Mouse (Mus musculus): ENCODE data around the gene Chdh.

Chdh gene

DNA sequence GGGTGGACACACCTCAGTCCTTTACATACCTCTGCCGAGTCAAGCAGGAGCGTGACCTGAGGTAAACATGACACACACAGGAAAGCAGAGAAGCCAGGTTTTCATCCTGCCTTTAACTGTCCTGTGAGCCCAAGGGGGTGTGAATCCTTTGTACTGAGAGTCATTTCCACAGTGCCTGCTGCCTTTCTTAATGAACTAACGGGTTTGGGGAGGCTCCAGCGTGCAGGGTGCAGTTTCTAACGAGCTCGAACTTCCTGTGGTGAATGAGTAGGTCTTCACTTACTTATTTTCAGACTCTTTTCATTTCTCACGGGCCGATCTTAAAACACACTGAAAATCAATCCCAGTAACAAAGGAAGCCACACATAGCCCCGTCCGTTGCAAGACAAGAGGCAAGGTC lies 5.7 kb downstream of the Chdh start:
- no peak for DNase-seq

DNA sequence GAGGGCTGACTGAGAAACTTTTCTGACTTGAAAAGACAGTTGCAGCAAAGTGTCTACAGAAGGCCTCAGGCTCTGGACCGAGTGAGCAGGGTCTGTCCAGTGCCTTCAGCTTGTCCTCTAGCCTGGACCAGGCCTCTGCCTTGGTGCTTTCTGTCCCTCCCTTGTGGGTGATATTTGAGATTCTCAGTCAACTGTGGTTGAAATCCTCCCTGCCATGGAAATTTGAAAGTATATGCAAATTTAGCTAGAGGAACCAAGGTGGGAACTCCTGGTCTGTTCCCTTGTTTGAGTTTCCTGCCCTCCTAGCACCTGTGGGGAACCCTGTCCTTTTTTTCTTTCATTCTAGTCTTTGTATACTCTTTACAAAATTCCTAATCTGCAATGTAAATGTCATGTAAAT lies 6.2 kb downstream of the Chdh start:
- no peak for DNase-seq

DNA sequence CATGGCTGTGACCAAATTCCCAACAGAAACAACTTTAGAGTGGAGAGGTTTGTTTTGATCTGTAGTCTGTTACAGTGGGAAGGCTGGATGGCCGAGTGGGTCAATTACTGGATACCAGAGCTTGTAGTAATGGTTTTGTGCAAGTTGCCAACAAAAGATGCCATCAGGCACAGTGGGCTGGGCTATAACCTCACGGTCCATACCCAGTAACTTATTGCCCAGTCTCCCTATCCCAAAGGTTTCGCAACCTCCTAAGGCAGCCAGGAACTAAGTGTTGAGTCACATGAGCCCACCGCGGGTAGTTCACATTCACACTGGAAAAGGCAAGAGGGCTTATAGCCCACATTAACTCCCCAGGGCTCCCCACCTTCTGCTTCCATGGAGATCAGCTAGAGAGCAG lies 7.8 kb downstream of the Chdh start:
- DNase-seq = no peak

DNA sequence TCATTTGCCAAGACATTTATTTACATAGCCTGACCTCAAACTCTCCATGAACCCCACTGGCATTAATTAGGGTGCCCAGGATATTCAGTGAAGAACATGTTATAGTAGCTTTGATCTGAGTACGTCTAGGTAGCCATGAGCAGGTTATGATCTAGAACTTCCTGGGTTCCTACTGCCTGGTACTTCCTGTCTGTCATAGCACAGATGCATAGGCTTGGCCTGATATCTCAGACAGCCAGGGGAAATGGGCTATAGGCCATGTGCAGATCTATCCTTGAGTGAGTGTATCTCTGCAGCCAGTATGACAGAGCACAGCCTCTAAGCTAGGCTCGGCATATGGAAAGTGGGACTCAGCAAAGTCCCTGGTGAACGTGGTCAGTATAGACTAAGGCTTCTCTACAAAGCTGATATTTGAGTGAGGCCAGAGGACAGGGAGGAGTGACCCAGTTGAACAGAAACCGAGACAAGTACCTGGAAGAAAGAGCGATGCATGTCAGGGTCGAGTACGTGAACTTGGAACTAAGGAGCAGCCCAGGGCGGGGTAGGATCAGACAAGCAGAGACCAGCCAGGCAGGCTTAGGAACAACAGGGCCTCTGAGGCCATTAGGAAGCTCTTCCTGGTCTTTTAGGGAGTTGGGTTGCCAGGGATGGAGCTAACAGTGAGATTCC lies 9.1 kb downstream of the Chdh start:
- peak; percentile 77 for DNase-seq

DNA sequence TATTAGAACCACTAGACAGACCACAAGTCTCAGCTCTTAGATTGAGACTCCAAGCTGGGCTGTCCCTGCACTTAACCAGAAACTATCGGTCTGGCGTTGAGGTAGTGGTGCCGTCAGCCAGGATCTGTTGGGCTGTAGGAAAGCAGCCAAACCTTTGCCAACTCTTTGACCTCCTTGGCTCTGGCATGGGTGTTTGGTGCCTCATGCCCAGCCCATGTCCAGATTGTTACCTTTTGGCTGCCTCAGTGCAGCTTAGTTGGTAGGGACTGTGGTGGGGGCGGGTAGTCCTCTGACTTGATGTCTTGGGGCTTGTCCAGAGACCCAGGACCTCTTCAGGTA lies 9.6 kb downstream of the Chdh start:
- peak; percentile 76 for DNase-seq

DNA sequence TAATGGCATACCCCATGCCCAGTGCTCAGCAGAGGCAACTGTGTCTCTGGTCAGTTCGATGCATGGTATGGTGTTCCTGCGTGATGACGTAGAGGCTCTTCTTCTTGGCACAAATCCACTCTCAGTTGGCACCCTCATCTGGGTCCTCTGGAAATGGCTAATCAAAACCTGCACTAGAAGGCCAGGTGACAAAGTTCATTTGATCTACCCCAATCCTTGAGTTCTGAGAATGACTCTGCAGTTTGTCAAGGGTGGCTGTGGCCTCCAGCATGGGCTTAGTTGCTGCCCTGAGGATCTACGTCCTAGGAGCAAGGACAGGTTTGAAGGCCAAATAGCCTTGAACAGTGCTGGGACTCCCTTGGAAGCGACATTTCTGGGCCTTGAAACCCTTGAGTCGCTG lies 10.0 kb downstream of the Chdh start:
- peak; percentile 85 for DNase-seq

DNA sequence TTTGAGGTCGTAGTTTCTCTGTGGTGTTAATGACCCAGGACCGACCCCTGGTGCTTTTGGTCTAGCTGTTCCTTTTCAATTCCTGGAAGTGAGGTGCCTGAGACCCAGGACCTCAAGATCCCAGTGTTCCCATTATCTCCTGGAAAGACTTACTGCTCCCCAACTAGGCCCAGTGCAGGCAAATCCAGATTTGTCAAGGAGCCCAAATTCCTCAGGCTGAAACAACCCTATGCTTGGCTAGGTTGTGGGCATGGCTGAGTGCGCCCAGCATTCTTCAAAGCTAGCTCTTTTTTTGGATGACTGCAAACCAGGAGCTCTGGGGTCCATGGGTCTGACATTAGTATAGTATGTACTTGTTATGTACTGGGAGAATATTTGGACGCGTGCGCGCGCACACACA lies 10.6 kb downstream of the Chdh start:
- DNase-seq = peak; percentile 90

DNA sequence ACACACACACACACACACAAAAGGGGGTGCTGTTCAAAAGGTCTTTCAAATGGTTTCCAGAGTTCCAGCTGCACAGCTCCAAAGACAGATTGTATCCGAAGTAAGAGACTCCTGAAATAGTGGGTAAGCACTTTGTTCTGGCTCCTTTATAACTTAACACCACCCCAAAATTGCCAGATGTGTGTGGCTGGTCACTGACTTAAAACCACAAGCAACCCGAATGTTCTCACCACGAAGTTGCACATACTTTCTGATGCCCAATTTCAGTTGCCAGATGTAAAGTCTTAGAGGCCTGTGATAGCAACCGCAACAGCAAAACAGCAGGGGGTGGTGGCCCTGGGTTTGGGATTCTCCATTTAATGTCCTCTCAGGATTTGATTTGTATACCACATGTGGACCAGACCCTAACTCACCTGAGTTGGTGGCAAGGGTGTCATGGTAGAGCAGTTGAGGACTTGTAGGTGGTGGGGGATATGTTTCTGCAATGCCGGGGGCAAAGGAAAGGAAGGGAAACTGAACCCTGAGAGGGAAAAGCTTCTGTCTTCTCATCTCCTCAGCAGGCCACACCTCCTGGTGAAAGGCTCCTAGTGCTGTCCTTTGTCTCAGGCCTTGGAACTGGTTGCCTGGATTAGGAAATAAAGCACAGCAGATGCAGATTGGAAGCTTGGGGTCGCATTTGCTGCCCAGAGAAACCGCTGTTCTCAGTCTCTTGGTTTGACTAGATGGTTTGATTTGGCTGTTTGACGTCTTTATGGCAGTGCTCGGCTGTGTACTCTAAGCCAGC lies 11.2 kb downstream of the Chdh start:
- no peak for DNase-seq

DNA sequence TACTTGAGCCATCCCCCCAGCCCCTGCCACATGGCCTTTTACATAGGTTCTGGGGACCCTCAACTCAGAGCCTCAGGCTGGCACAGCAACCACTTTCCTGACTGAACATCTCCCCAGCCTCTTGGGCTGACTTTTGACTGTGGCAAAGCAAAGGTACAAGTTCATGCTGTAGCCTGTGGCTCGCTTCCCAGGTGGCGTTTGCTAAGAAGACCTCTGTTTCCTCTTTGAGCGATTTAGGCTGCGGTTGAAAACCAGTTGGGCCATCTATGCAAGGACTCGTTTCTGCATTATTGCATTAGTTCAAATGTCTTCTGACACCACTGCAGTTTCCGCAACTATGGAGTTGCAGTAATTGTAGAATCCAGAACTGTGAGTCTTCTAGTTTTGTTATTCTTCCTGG lies 13.6 kb downstream of the Chdh start:
- no peak for DNase-seq

DNA sequence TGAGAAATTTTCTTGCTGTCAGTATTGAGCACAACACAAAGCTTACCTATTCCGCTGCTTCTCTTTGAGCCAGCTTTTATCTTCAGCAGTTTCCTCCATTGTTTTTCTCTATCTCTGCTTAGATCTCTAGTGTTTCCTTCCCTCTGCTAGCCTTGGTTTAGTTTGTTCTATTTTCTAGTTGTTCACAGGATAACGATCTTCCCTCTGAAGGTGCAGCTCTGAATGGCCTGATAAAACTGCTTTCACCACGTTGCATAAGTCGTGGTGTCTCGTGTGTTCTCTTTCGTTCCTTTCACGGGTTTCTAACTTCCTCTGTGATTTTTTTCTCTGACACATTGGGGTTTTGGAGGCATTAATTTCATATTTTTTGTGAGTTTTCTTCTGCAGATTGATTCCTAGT lies 15.6 kb downstream of the Chdh start:
- no peak for DNase-seq

DNA sequence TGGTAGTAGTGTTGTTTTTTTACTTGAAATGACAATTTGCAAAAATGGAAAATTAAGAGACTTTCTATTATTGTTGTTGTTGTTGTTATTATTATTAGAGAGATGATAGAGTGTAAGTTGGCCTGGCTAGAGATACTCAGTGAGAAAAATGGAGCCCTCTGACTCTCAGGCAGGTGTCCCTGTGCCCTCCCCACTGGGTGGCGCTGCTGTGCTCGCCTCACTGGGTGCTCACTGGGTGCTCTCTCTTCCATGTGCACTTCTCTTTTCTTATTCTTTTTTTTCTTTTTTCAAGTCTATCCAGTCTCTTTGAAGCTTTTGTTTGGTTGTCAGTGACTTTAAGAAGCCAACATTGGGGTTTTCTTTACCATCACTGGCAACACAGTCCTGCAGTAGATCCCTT lies 18.6 kb downstream of the Chdh start:
- no peak for DNase-seq

DNA sequence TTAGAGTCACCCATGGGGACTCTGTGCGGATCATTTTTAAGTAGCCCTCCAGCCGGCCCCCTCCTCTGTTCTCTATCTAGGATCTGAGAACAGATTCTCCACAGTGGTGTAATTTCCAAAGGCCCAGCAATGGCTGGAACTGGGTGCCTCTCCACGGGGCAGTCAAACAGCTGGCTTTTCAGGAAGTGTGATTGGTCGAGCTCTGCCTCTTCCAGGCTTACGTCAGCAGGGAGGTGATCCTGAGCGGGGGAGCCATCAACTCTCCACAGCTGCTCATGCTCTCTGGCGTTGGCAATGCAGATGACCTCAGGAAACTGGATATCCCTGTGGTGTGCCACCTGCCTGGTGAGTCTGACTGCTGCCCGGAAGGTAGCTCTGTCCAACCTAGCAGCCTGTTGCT lies 24.6 kb downstream of the Chdh start:
- DNase-seq = no peak

DNA sequence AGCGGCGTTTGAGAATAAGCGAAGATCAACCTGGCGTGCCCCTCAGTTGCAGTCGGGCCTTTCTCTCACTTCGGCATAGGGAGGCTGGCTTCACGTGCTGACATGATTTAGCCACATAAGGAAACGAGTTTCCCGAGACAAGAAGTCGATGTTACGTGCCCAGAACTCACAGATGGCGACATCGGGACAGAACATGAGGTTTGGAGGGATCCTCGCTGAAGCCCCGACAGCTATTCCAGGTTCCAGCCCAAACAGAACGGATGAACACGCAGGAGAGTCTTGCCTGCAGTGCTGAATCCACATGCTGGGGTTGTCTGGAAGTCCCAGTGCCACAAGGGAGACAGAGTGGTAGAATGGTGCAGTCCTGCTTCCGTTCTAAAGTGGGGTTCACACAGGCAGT lies 29.6 kb downstream of the Chdh start:
- no peak for DNase-seq

DNA sequence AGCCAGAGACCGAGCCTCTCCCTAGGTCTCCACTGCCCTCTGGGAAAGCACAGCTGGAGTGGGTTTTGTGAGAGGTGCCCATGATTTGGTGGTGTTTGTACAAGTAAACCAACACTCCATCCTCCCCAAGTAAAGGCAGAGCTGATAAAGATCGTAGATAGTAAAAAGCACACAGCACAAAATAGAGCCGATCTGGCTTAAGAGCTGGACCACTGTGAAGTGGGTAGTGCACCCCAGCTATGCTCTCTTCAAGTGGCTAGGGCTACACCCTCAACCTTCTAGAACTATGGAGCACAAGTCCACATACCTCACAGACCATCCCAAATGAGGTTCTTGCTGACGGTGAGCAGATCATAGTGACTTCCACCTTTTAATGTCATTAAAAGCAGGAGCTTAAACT lies 30.6 kb downstream of the Chdh start:
- DNase-seq = no peak

DNA sequence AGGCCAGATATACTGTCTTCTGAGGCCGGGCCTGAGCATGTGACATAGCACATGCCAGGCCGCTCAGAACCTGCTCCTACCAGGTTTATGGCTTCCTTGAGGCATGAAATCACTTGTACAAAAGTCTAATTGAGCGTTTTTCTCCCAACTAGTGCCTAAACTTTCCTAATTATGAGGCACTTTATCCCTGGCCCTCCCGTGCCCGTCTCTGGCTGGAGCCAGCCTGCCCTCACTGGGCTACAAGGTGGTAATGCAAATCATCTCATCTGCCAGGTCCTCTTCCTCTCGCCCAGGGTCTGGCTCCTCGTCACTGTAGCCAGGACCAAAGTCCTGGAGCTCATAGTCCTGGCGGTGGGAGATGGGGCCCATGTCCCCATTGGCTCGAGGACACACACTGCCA lies 33.0 kb downstream of the Chdh start:
- DNase-seq = peak; percentile 51

DNA sequence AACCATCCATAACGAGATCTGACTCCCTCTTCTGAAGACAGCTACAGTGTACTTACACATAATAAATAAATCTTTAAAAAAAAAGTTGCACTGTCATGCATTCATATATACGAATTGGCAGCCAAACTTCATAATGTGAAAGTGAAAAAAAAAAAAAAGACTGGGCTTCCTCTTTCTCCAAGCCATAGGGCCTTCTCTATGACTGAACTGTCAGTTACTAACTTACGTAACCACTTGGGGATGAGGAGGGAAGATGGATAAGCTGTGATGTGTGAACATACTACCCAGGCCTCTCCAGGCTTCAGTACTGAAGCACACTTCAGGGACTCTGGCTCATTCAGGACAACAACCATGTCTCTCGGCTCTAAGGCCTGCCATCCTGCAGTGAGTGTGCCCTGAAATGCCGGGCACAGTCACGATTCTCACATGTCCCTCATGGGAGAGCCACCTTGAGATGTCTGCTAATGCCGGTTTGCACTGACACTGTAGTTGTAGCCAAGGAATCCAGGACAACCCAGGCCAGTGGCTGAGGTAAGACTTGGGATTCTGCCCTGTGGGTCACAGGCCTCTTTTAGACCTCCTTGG lies 34.6 kb downstream of the Chdh start:
- no peak for DNase-seq

DNA sequence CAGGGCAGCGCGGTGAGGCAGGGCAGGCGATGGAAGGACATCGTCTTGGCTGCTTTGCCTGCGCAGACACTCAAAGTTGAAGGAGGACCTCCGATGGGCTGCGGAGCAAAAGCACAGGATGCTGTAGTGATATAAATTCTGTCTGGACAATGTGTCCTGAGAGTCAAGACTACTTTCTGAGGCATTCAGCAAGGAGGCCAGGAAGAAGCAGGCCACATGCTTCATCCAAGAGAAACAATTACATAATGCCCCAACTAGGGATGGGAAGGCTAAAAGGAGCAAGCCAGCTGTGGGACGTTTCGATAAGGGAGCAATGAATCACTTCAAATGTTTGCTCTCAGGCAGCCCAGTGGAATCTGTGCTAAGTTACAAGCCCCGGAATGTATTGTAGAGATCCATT lies 36.4 kb downstream of the Chdh start:
- DNase-seq = no peak

DNA sequence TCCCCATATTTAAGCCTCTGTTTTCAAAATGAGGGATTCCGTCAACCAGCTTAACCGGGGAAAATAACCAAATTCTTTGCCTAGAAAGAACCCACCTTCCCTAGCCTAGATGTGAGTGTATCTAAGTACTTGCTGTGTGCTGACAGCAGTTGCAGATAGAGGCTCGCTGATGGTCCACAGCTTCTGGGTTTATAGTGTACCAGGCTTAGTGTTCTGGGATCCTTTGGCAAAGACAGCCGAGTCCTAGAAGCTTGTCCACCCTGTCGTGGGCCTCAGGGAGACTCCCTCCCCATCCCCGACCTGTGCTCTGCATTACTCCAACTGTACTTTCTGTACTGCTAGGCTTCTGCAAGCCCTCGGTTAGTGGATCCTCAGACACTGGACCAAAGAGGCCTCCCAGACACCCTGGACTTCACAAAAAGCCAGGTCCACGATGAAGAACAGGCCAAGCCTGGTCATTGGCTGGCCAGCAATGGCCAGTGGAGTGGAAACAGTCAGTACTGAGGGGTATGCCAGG lies 36.9 kb downstream of the Chdh start:
- DNase-seq = no peak

DNA sequence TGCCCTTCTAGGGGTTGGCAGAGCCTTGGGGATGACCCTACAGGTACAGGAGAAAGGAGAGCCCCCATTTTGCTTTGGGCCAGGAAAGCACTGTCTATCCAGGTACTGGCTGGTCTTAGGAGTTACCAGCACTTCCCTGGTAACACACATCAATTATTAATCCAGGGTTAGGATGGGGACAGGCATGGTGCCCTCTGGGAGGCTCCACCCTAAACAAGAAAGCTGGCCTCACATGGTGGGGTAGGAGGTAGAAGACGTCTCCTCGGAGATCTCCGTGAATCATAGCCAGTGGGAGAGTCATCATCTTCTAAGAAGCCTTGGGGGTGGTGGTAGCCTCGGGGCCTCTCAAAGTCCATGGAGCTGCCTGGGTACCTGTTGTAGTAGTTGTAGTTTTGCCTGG lies 38.2 kb downstream of the Chdh start:
- DNase-seq = peak; percentile 83

DNA sequence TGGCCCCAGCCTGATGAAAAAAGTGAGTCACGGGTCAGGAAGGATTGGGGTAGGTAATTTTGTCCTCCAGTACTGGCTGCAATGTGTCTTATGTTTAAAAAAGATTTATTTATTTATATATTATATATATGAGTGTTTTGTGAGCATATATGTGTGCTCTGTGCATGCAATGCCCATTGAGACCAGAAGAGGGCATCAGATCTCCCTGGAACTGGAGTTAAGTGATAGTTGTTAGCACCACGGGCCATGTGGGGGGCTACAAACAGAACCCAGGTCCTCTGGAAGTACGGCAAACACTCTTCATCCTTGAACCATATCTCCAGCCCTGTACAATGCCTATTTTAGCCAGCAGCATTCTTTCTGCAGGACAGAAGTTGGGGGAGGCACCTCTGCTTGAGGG lies 39.2 kb downstream of the Chdh start:
- DNase-seq = no peak

DNA sequence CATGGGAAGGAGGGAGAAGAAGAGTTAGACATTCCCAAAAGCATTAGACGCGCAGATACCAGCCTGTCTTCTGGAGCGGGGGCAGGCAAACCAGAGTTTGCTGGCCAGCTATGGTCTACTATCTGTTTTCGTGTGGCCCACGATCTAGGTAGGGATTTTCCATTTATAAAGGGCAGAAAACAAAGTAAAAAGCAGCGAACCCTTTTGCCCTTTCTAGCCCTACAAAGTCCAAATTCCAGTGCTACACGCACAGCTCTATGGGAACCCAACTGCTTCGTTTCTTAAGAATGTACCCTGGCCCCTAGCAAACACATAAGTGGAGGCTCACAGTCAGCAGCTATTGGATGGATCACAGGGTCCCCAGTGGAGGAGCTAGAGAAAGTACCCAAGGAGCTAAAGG lies 41.5 kb downstream of the Chdh start:
- DNase-seq = peak; percentile 71

DNA sequence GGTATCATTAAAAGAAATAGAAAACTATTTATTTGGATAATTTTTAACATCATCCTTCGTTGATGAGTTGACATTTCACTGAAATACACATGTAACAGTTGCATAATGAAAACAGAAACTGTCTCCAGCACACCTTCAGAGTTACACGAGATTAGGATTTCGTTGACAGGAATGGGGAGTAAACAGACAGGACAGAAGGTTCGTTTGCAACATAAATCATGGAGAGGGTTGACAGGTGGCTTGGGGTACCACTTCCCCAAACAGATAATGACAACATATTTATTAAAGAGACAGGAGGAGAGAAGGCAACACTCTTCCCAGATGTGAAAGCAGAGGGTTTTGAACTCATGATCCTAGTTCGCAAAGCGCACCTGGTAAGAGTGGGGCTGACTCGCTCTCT lies 46.1 kb downstream of the Chdh start:
- peak; percentile 40 for DNase-seq

DNA sequence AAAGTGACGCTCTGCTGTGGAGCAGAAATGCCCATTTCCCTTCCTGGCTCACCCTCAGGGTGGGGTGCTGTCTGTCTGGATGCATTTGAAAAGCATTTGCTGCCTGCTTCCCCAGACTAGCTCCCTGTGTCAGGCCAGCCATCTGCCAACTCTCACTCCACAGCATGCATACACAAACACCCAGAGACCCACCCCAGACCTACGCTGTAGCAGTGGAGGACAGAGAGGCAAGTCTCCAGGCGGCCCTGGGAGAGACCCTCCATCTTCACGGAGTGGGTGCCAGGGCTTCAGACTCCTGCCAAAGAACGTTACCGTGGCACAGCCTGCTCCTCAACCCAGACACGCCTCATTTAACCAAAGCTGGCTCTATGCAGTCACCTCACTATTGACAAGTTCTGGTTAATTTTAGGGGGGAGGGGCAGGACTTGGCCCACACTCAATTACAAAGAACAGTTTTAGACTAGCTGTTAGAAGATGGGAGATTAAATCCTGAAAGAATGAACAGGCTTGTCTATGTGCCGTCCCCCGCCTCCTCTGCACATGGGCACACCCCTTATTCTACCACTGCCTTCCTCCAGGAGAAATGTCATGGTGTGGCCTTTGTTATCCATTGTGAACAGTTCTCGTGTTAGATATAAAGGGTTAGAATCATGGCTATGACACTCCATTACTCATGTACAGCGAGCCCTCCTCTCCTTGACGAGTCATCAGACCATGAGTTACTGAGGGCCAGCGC lies 47.4 kb downstream of the Chdh start:
- DNase-seq = peak; percentile 77

DNA sequence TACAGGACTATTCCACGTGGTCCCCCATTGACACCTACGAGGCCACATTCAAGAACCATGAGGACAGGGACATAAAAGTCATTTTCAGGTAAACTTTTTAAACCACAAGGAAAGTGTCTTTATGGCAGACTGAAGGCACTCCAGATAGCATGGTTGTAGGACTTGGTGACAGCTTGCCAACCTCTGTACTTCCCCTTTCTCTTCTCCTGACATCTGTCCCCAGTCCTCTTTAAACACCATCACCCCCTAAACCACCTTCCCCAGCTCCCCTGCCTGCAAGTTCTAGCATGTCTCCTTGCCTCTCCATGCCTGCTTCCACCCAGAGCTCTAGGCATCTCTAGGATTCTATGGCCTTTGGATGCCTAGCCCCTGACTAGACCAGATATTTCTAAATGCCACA lies 56.0 kb downstream of the Chdh start:
- DNase-seq = no peak
